Mouse (Mus musculus) cerebellum, adult 2 months (tissue): ENCODE data around the gene Taf1b.
"Not testable (repeated sequence)": the region's sequence is repeated elsewhere in the genome, so short reads cannot be mapped to it uniquely, and the experiment has no call there.

Experiments used
- CTCF ChIP-seq: fragments of 200-500 bp; IDR thresholded peaks from 2 replicates; pipeline ENCODE4 v1.5.1; 2011; ENCODE audit warnings: low read depth, mild to moderate bottlenecking, control low read depth, low read length, moderate library complexity, borderline replicate concordance; ENCODE audit not compliant: insufficient read depth
- POLR2A ChIP-seq: fragments of 200-500 bp; IDR thresholded peaks from 2 replicates; pipeline ENCODE4 v1.6.1; 2011; ENCODE audit warnings: low read length, control low read depth, borderline replicate concordance; ENCODE audit not compliant: insufficient read depth

DNA sequence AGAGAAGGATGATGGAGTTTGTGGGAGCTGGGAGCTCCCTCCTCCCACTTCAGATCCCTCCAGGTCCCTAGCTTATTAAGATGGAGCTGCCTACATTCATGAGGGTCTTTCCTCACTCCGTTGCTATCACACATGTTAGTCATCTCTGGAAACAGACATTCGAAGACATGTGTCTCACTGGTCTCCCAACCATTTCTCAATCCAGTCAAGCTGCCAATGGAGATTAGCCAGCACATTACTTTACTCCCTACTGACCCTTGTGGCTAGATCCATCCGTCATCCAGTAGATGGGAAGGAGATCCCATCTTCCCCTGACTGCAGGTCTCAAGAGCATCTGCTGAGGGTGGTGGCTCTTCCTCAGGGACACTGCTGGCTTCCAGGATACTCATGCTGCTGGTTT lies 3.4 kb upstream of the Taf1b start:
- TF ChIP-seq POLR2A, CTCF: not testable (repeated sequence)
